Mouse (Mus musculus) heart, adult 11 months (tissue): Measurements from ENCODE around the gene Ryr2.
"Not testable (repeated sequence)": the region's sequence is repeated elsewhere in the genome, so short reads cannot be mapped to it uniquely, and the experiment has no call there.

ENCODE experiments used
- DNase-seq: peaks from one replicate; pipeline ENCODE4 v3.0.0; 2022

The Ryr2 gene

GRCm38 (mm10) chr13:12106662-12107632 is at the start of gene Ryr2:
TSS of gene Ryr2 (minus strand) at chr13:12106945.
- peak; percentile 95 for DNase-seq

- no peak for DNase-seq
These were observed 47.2 kb upstream of the Ryr2 start for GRCm38 (mm10) chr13:12153922-12154321.

DNA sequence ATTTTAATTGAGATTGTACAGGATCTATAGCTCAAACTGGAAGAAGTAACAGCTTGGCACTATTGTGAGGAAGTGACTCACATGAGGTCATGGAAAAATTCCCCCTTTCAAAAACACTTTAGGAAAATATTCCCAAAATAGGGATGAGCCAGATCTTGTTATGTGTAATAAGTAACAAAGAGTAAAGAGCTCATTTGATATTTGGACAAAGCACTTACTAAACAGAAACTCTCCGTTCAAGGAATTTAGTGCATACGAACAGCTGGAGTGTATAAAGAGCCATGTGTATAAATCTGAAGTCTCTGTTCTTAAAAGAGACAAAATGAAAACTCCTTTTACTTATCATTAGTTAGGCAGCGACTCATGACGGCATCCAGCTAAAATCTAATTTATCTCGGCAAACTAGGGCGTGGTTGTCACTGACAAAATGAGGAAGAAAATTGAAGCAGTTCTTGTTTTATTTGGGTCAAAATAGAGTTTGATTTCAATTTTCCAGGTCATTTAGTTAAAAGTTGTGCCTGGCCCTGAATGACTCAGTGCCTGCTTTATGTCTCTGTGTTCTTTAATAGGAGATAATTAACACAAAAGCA is 40.3 kb upstream of the Ryr2 start:
- no peak for DNase-seq

DNA sequence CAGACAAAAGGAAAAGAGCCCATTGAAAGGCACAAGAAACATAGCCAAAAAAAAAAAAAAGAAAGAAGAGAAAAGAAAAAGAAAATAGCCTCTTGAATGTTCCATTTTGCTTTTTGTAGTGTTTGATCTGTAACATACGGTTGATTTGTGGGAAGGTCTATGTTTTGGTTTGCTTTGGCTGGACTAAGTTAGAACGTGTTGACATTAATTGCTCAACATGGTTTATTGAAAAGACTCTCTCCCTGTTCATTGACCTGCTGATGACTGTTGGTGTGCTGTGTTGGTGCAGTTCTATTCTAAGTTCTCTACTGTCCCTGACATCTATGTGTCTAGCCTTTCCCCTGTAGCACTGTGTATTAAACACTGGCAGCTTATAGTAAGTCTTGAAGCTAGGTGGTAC is 39.7 kb upstream of the Ryr2 start:
- DNase-seq, result no peak

DNA sequence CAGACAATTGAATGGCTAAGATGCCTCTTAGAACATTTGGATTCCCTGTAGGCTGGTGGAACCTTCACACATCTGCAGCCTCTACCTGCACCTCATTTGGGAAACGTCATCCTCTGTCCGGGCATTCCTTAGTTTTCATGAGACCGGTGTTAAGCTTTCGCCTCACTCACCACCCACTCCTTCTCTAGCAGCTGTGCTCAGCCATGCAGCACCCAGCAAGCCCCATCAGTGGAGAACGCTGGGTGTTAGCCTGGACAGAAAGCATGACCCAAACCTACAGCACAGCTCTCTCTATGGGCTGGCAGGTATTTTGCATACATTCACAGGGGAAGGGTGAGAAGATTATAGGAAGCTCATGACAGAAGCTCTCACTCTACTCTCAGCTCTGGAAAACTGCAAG is 36.6 kb upstream of the Ryr2 start:
- DNase-seq, result peak; percentile 81

GRCm38 (mm10) chr13:12136461-12136860 is 29.7 kb upstream of the Ryr2 start:
- not testable (repeated sequence) for DNase-seq

DNA sequence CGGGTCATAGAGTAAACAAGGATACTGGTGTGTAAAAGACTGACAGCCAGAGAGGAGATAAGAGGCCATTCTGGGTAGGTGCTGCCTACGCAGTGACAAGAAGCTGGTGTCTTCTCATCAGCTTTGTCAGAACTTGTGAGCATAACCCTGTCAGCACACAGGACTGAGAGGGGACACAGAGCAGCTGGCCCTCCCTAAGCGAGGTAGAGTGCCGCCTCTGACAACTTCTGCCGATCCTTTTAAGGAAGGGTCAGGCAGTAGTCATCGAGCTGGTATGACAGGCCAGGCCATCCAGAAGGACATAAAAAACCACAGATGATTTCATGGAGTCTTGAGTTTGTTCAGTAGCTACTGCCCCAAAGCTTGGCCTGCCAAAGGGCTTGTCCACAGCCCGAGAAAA is 26.8 kb upstream of the Ryr2 start:
- DNase-seq, result peak; percentile 99

DNA sequence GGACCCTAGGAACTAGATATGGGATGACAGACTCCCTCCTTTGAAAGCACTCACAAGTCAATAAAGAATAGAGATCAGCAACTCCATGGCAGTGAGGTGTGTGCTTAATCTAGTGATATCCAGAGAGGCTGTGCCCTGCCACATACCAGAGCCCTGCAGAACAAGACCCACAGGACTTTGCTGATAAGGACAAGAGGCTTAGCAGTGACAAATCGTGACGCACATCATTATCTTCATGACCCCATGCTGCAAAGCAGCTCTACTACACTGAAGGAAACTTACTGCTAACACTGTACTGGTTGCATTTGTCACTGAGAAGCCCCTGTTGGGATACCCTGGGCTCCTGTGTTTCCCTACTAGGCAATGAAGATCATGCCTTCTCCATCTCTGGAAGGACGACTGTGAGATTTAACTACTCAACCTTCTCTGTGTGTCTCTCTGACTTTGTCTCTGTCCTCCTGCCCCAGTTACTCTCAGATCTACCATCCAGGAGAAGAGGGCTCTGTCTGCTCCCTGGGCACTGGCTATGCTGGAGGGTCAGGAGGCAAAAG is 25.5 kb upstream of the Ryr2 start:
- peak; percentile 97 for DNase-seq

GRCm38 (mm10) chr13:12129121-12129520 is 22.4 kb upstream of the Ryr2 start:
- DNase-seq, result peak; percentile 96

DNA sequence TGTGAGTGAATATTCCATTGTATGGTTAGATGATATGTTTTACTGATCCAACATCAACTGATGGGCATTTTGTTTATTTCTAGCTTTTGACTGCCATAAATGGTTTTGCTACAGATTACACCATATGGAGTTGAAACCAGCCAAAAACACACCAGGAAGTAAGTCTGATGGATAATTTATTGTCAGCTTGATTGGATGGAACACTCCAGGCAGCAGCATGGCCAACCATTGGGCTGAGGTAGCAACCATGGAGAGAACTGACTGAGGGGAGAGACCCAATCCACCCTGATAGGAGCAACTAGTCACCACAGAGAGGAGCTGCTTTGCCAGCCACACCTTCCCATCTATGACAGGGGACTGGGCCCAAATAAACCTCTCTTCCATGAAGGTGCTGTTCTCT is 19.4 kb upstream of the Ryr2 start:
- DNase-seq, result peak; percentile 82

GRCm38 (mm10) chr13:12124940-12125540 is 18.3 kb upstream of the Ryr2 start:
- DNase-seq, result peak; percentile 97

DNA sequence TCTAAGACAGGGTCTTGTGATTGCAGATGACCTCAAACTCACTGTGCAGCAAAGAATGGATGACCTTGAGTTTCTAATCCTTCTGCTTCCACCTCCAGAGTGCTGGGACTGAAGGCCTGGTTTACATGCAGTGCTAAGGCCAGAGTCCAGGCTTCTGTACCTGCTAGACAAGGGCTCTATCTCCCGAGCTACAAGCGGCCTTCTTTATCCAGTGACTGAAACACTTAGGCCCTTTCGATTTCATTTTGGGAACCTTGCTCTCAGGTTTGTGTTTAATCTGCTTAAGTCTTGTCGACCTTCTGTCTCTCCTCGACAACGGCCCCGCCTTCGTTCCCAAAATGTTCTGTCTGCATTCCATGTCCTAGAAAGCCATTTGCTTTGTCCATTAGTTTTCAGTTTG is 8.8 kb upstream of the Ryr2 start:
- DNase-seq, result peak; percentile 75

- DNase-seq, result peak; percentile 93
These were observed 8.1 kb upstream of the Ryr2 start for GRCm38 (mm10) chr13:12114816-12115215.

- no peak for DNase-seq
These were observed 2.2 kb upstream of the Ryr2 start for GRCm38 (mm10) chr13:12108955-12109354.

GRCm38 (mm10) chr13:12105830-12106628 is 716 bp downstream of the Ryr2 start:
- DNase-seq, result peak; percentile 88

DNA sequence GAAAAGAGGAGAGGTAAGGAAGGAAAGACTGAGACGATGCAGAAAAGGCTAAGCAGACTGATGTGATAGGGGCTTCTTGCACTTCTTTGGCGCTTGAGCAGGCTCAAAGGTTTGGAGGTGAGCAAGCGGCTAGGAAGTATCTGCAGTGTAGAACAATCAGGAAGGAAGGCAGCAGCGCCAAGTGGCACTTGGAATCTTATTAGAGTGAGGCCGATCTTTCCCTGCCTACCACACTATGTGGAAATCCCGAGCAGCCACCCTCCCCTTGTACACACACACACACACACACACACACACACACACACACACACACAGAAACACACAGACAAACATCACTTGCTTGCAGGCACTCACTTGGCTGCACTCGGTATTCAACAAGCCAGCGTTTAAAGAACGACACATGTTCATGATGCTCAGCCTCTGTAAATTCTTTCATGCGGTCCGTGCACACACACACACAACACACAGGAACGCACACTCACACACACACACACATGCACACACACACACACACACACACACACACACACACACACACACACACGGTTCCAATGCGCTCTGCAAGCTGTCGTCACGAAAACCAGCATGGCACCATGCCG is 1.4 kb downstream of the Ryr2 start:
- DNase-seq, result peak; percentile 81

GRCm38 (mm10) chr13:12104318-12104717 is 2.4 kb downstream of the Ryr2 start:
- peak; percentile 92 for DNase-seq

DNA sequence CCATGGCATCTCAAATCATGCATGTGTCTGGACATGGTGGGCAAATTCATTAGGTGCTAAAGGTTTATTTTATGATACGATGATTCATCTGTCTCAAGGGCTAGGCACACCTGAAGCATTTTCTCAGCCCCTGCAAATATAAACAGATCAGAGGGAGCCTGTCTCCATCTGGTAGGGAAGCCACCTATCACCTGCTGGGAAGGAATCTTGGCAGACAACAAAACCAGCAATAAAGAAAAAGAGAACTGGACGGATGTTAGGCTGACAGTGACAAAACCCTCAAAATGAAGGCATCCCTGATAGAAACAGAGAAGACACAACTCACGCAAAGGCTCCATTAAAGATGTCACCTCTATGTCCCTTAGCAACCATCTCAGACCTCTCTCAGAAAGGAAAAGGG is 3.7 kb downstream of the Ryr2 start:
- DNase-seq, result no peak

DNA sequence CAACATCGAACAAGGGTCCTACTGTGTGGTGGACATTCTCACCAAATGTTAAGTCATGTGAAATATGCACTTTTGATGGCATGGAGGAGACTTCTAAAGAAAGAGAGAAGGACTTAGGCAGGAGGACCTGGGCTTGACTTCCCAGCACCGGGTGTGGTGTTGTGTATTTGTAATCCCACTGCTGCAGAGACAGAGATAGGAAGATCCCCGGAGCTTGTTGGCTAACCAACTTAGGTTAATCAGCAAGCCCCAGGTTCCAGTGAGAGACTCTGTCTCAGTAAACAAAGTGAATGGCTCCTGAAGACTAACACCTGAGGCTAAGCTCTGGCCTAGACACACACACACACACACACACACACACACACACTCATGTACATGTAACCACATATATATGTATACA is 7.3 kb downstream of the Ryr2 start:
- no peak for DNase-seq

DNA sequence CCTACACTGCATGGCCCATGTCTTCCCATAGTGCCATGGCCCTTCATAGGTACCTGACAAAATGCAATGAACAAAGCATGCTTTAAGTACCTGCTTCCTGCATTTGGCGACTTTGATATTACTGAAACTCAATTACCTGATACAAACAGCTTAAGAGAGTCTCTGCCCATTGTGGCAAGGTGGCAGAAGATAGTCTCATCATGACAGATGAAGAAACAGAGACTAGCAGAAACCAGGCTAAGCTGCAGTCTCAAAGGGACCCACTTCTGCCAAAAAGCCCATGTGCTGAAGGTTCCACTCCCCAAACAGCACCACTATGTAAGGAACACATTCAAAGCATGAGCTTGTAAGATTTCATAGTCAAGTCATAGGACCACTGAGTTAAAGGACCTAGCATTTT is 7.8 kb downstream of the Ryr2 start:
- DNase-seq, result no peak

GRCm38 (mm10) chr13:12096382-12096932 is 10.3 kb downstream of the Ryr2 start:
- DNase-seq, result peak; percentile 94

GRCm38 (mm10) chr13:12094569-12094968 is 12.2 kb downstream of the Ryr2 start:
- DNase-seq, result no peak
